Mouse (Mus musculus) midbrain, embryonic 15.5 days (tissue): ENCODE data around the gene Coa3. TPM values are rescaled to one million over a fixed set of nuclear protein-coding genes. Genes with fewer than 3 reads are reported as not detected.
A peak's percentile ranks its signal among the peaks of the same experiment; 100 is the strongest.
"Not testable (repeated sequence)": the region's sequence is repeated elsewhere in the genome, so short reads cannot be mapped to it uniquely, and the experiment has no call there.

ENCODE experiments used
- ATAC-seq: fragments of 200-750 bp; cut with Nextera tagmentation; replicated peaks from 2 replicates; pipeline ENCODE4 v1.8.0; 2017; ENCODE audit warnings: moderate TSS enrichment
- H3K27ac ChIP-seq: fragments of 300-500 bp; sonication (generic); 2 replicates; pipeline ENCODE4 v1.5.1; 2015; ENCODE audit warnings: mild to moderate bottlenecking, inconsistent platforms
- H3K27me3 ChIP-seq: fragments of 300-500 bp; sonication (generic); replicated peaks from 2 replicates; pipeline ENCODE4 v1.6.1; 2015; ENCODE audit warnings: inconsistent platforms
- H3K36me3 ChIP-seq: fragments of 300-500 bp; sonication (generic); replicated peaks from 2 replicates; pipeline ENCODE4 v1.6.1; 2015; ENCODE audit warnings: inconsistent platforms
- H3K4me1 ChIP-seq: fragments of 300-500 bp; sonication (generic); 2 replicates; pipeline ENCODE4 v1.6.1; 2015; ENCODE audit warnings: inconsistent platforms
- H3K4me2 ChIP-seq: fragments of 300-500 bp; sonication (generic); 2 replicates; pipeline ENCODE4 v1.6.1; 2015; ENCODE audit warnings: inconsistent platforms, mild to moderate bottlenecking, moderate library complexity
- H3K4me3 ChIP-seq: fragments of 300-500 bp; sonication (generic); 2 replicates; pipeline ENCODE4 v1.5.1; 2015; ENCODE audit warnings: mild to moderate bottlenecking, inconsistent platforms
- H3K9ac ChIP-seq: fragments of 300-500 bp; sonication (generic); 2 replicates; pipeline ENCODE4 v1.6.1; 2015; ENCODE audit warnings: mild to moderate bottlenecking, inconsistent platforms
- H3K9me3 ChIP-seq: fragments of 300-500 bp; sonication (generic); 2 replicates; pipeline ENCODE4 v1.6.1; 2016; ENCODE audit warnings: inconsistent platforms
- WGBS: fragments of 180-500 bp; shearing (Covaris S2); methylation state at CpG from one replicate; pipeline ENCODE4 v1.1.7; 2015; ENCODE audit warnings: mixed read lengths; 5-methylcytosine and 5-hydroxymethylcytosine counted together
- polyA plus RNA-seq: library from polyadenylated mRNA; unstranded; fragments of >200 nt; fragmentation: Nextera tagmentation; extraction: Ambion mirVana; gene quantifications from 2 replicates; pipeline ENCODE4 v1.2.1, GENCODE M21; 2015

Coa3 gene
- polyA plus RNA-seq, result 202 and 204 TPM in 2 replicates

- peak within 1 kb of the TSS; percentile 80 for H3K9ac ChIP-seq
- H3K27me3 ChIP-seq, result no peaks in the 10 kb centered on the region
- WGBS, result 10% methylated on average over 45 of the region's 45 CpGs
- no peaks in the 10 kb centered on the region for H3K36me3 ChIP-seq
- peak within 1 kb of the TSS; percentile 83 for H3K27ac ChIP-seq
- peaks cover 30% of the 10 kb centered on the region for H3K4me1 ChIP-seq
- peak within 1 kb of the TSS; percentile 71 for H3K4me3 ChIP-seq
- H3K9me3 ChIP-seq, result no peaks in the 10 kb centered on the region
- H3K4me2 ChIP-seq, result peak within 1 kb of the TSS; percentile 89
- ATAC-seq, result peak; percentile 96
Observed at GRCm38 (mm10) chr11:101278223-101279192, at the start of gene Coa3, which contains the start of gene Cntd1. Coa3 (minus strand) TSS chr11:101279114. Cntd1 (plus strand) TSS chr11:101279012.

GRCm38 (mm10) chr11:101327311-101327710 lies 48.4 kb upstream of the Coa3 start:
- H3K9ac ChIP-seq, result no peak overlapping the region
- H3K9me3 ChIP-seq, result no peaks in the 10 kb centered on the region
- H3K4me3 ChIP-seq, result no peak overlapping the region
- peaks cover 15% of the 10 kb centered on the region; the same call in 1 of the 2 replicates for H3K36me3 ChIP-seq
- no peak overlapping the region for H3K4me2 ChIP-seq
- H3K4me1 ChIP-seq, result no peaks in the 10 kb centered on the region
- no peak overlapping the region for H3K27ac ChIP-seq
- no peak for ATAC-seq
- 54% methylated on average over 3 of the region's 3 CpGs for WGBS
- H3K27me3 ChIP-seq, result no peaks in the 10 kb centered on the region

GRCm38 (mm10) chr11:101326147-101326546 lies 47.2 kb upstream of the Coa3 start:
- 86% methylated on average over 11 of the region's 11 CpGs for WGBS

GRCm38 (mm10) chr11:101325201-101325600 lies 46.3 kb upstream of the Coa3 start:
- H3K9ac ChIP-seq, result not testable (repeated sequence)
- 92% methylated on average over 11 of the region's 11 CpGs for WGBS

More at GRCm38 (mm10) chr11:101326147-101326546, 47.2 kb upstream of the Coa3 start:
- Histone ChIP-seq H3K4me2 (no peak overlapping the region), H3K4me1 (no peaks in the 10 kb centered on the region), H3K4me3 (no peak overlapping the region), H3K36me3 (peaks cover 23% of the 10 kb centered on the region), H3K27ac (no peak overlapping the region), H3K9ac (no peak overlapping the region), H3K9me3 (no peaks in the 10 kb centered on the region), H3K27me3 (no peaks in the 10 kb centered on the region)
- no peak for ATAC-seq

GRCm38 (mm10) chr11:101324763-101325162 lies 45.8 kb upstream of the Coa3 start, which contains the start of gene Aoc2:
Aoc2 (plus strand) TSS chr11:101325063.
- ATAC-seq, result no peak
- WGBS, result 95% methylated on average over 5 of the region's 5 CpGs
- Histone ChIP-seq H3K36me3 (peaks cover 37% of the 10 kb centered on the region), H3K27me3 (no peaks in the 10 kb centered on the region), H3K27ac (no peak within 1 kb of the TSS), H3K4me1 (no peaks in the 10 kb centered on the region), H3K4me2 (no peak within 1 kb of the TSS), H3K9ac (no peak within 1 kb of the TSS), H3K9me3 (no peaks in the 10 kb centered on the region), H3K4me3 (no peak within 1 kb of the TSS)

More at GRCm38 (mm10) chr11:101325201-101325600, 46.3 kb upstream of the Coa3 start:
- H3K4me1 ChIP-seq, H3K4me3 ChIP-seq, H3K27ac ChIP-seq, H3K9me3 ChIP-seq, H3K4me2 ChIP-seq, H3K27me3 ChIP-seq: not testable (repeated sequence)
- peaks cover 33% of the 10 kb centered on the region for H3K36me3 ChIP-seq
- ATAC-seq, result peak; percentile 33; the same call in 1 of the 2 replicates

GRCm38 (mm10) chr11:101323609-101324008 lies 44.7 kb upstream of the Coa3 start:
- H3K9me3 ChIP-seq, result no peaks in the 10 kb centered on the region
- H3K27ac ChIP-seq, result no peak overlapping the region
- no peaks in the 10 kb centered on the region for H3K27me3 ChIP-seq
- H3K4me3 ChIP-seq, result no peak overlapping the region
- H3K9ac ChIP-seq, result no peak overlapping the region
- peaks cover 46% of the 10 kb centered on the region for H3K36me3 ChIP-seq
- 10% methylated on average over 4 of the region's 4 CpGs for WGBS
- no peak overlapping the region for H3K4me2 ChIP-seq
- peak; percentile 70 for ATAC-seq
- no peaks in the 10 kb centered on the region for H3K4me1 ChIP-seq

GRCm38 (mm10) chr11:101316501-101316917 lies 37.6 kb upstream of the Coa3 start:
- peak overlapping the region; percentile 85 for H3K27ac ChIP-seq
- ATAC-seq, result peak; percentile 81
- H3K9me3 ChIP-seq, result no peaks in the 10 kb centered on the region
- no peaks in the 10 kb centered on the region for H3K27me3 ChIP-seq
- under 1% methylated on average over 17 of the region's 17 CpGs for WGBS
- H3K9ac ChIP-seq, result peak overlapping the region; percentile 96
- H3K4me2 ChIP-seq, result peak overlapping the region; percentile 92
- peaks cover 25% of the 10 kb centered on the region for H3K36me3 ChIP-seq
- H3K4me1 ChIP-seq, result peaks cover 18% of the 10 kb centered on the region
- peak overlapping the region; percentile 96 for H3K4me3 ChIP-seq

- H3K27ac ChIP-seq, result peak within 1 kb of the TSS; percentile 85
- H3K4me2 ChIP-seq, result peak within 1 kb of the TSS; percentile 92
- peak within 1 kb of the TSS; percentile 96 for H3K4me3 ChIP-seq
- ATAC-seq, result peak; percentile 95
- no peaks in the 10 kb centered on the region for H3K27me3 ChIP-seq
- WGBS, result under 1% methylated on average over 54 of the region's 62 CpGs
- H3K9me3 ChIP-seq, result no peaks in the 10 kb centered on the region
- H3K9ac ChIP-seq, result peak within 1 kb of the TSS; percentile 96
- peaks cover 18% of the 10 kb centered on the region for H3K4me1 ChIP-seq
- peaks cover 21% of the 10 kb centered on the region for H3K36me3 ChIP-seq
Observed at GRCm38 (mm10) chr11:101315665-101316500, 37.0 kb upstream of the Coa3 start, which contains the start of gene Psme3. Psme3 (plus strand) TSS chr11:101316213.

GRCm38 (mm10) chr11:101315082-101315650 lies 36.3 kb upstream of the Coa3 start:
- Histone ChIP-seq H3K4me1 (peaks cover 18% of the 10 kb centered on the region), H3K4me2 (peak overlapping the region; percentile 92), H3K27ac (peak overlapping the region; percentile 85), H3K9me3 (no peaks in the 10 kb centered on the region), H3K27me3 (no peaks in the 10 kb centered on the region), H3K4me3 (peak overlapping the region; percentile 96), H3K36me3 (peaks cover 13% of the 10 kb centered on the region; the same call in 1 of the 2 replicates), H3K9ac (peak overlapping the region; percentile 96)
- 80% methylated on average over 8 of the region's 8 CpGs for WGBS
- ATAC-seq, result no peak

GRCm38 (mm10) chr11:101314567-101314966 lies 35.7 kb upstream of the Coa3 start:
- H3K4me3 ChIP-seq, result no peak overlapping the region
- H3K9ac ChIP-seq, result no peak overlapping the region
- no peaks in the 10 kb centered on the region for H3K27me3 ChIP-seq
- H3K36me3 ChIP-seq, result peaks cover 7% of the 10 kb centered on the region; the same call in 1 of the 2 replicates
- H3K9me3 ChIP-seq, result no peaks in the 10 kb centered on the region
- H3K4me1 ChIP-seq, result peaks cover 18% of the 10 kb centered on the region
- H3K4me2 ChIP-seq, result no peak overlapping the region
- WGBS, result 93% methylated on average over 1 of the region's 1 CpGs
- H3K27ac ChIP-seq, result no peak overlapping the region
- ATAC-seq, result no peak

GRCm38 (mm10) chr11:101312150-101312549 lies 33.2 kb upstream of the Coa3 start:
- Histone ChIP-seq H3K9me3 (no peaks in the 10 kb centered on the region), H3K4me2 (no peak overlapping the region), H3K9ac (no peak overlapping the region), H3K27me3 (0 out of 2 replicates have a peak, but pooled peaks cover 3% of the 10 kb centered on the region), H3K4me3 (no peak overlapping the region), H3K36me3 (no peaks in the 10 kb centered on the region), H3K4me1 (peaks cover 8% of the 10 kb centered on the region), H3K27ac (no peak overlapping the region)
- ATAC-seq, result no peak
- WGBS, result 81% methylated on average over 3 of the region's 3 CpGs
